Mouse (Mus musculus) embryonic facial prominence, embryonic 10.5 days (tissue): ENCODE measurements around the gene Dll4. TPM values are rescaled to one million over a fixed set of nuclear protein-coding genes. Genes with fewer than 3 reads are reported as not detected.
A peak's percentile ranks its signal among the peaks of the same experiment; 100 is the strongest.

Source experiments
- DNase-seq: peaks from one replicate; pipeline ENCODE4 v3.0.0-alpha.2; 2017; ENCODE audit warnings: low spot score
- H3K27ac ChIP-seq: fragments of 300-500 bp; sonication (generic); replicated peaks from 2 replicates; pipeline ENCODE4 v1.5.1; 2016; ENCODE audit warnings: mild to moderate bottlenecking
- H3K27me3 ChIP-seq: fragments of 300-500 bp; sonication (generic); replicated peaks from 2 replicates; pipeline ENCODE4 v1.6.1; 2016; ENCODE audit warnings: low read depth, mild to moderate bottlenecking; ENCODE audit not compliant: poor library complexity, severe bottlenecking
- H3K36me3 ChIP-seq: fragments of 300-500 bp; sonication (generic); replicated peaks from 2 replicates; pipeline ENCODE4 v1.6.1; 2016; ENCODE audit warnings: mild to moderate bottlenecking, moderate library complexity
- H3K4me1 ChIP-seq: fragments of 300-500 bp; sonication (generic); 2 replicates; pipeline ENCODE4 v1.6.1; 2016
- H3K4me3 ChIP-seq: fragments of 300-500 bp; sonication (generic); 2 replicates; pipeline ENCODE4 v1.5.1; 2016; ENCODE audit warnings: mild to moderate bottlenecking, moderate library complexity
- H3K9me3 ChIP-seq: fragments of 300-500 bp; sonication (generic); 2 replicates; pipeline ENCODE4 v1.6.1; 2016; ENCODE audit warnings: mild to moderate bottlenecking
- WGBS: fragments of 180-500 bp; shearing (Covaris S2); methylation state at CpG from one replicate; pipeline ENCODE4 v1.1.7; 2016; 5-methylcytosine and 5-hydroxymethylcytosine counted together
- polyA plus RNA-seq: library from polyadenylated mRNA; unstranded; fragments of >200 nt; fragmentation: Nextera tagmentation; extraction: Ambion mirVana; gene quantifications from 2 replicates; pipeline ENCODE4 v1.2.1, GENCODE M21; 2016

Dll4 gene
- polyA plus RNA-seq, 1 experiment from 2014 or later, result 4.4 TPM

- Histone ChIP-seq H3K36me3 (no peaks in the 10 kb centered on the region), H3K9me3 (no peaks in the 10 kb centered on the region), H3K27ac (no peak overlapping the region), H3K27me3 (peaks cover 96% of the 10 kb centered on the region), H3K4me3 (peak overlapping the region; percentile 61; the same call in 1 of the 2 replicates), H3K4me1 (peaks cover 39% of the 10 kb centered on the region)
- 40% methylated on average over 5 of the region's 5 CpGs for WGBS
- DNase-seq, result no peak
Observed at GRCm38 (mm10) chr2:119328546-119328945, 3.0 kb downstream of the Dll4 start.

- H3K4me3 ChIP-seq, result peak overlapping the region; percentile 61; the same call in 1 of the 2 replicates
- WGBS, result 63% methylated on average over 3 of the region's 3 CpGs
- no peaks in the 10 kb centered on the region for H3K9me3 ChIP-seq
- DNase-seq, result no peak
- H3K36me3 ChIP-seq, result no peaks in the 10 kb centered on the region
- peaks cover 94% of the 10 kb centered on the region for H3K27me3 ChIP-seq
- no peak overlapping the region for H3K27ac ChIP-seq
- H3K4me1 ChIP-seq, result peaks cover 32% of the 10 kb centered on the region
Observed at GRCm38 (mm10) chr2:119329123-119329817, 3.7 kb downstream of the Dll4 start.

- no peak for DNase-seq
Observed at GRCm38 (mm10) chr2:119330795-119331194, 5.2 kb downstream of the Dll4 start.

GRCm38 (mm10) chr2:119332177-119332661 is 6.6 kb downstream of the Dll4 start:
- H3K27me3 ChIP-seq, result peaks cover 93% of the 10 kb centered on the region
- 79% methylated on average over 24 of the region's 24 CpGs for WGBS
- no peaks in the 10 kb centered on the region for H3K9me3 ChIP-seq

More at GRCm38 (mm10) chr2:119330795-119331194, 5.2 kb downstream of the Dll4 start:
- no peak overlapping the region for H3K27ac ChIP-seq
- H3K4me3 ChIP-seq, result no peak overlapping the region
- H3K27me3 ChIP-seq, result peaks cover 93% of the 10 kb centered on the region
- no peaks in the 10 kb centered on the region for H3K9me3 ChIP-seq
- 92% methylated on average over 8 of the region's 8 CpGs for WGBS
- peaks cover 16% of the 10 kb centered on the region for H3K4me1 ChIP-seq
- no peaks in the 10 kb centered on the region for H3K36me3 ChIP-seq

GRCm38 (mm10) chr2:119334135-119334534 is 8.6 kb downstream of the Dll4 start:
- Histone ChIP-seq H3K27me3 (peaks cover 78% of the 10 kb centered on the region), H3K4me3 (no peak overlapping the region), H3K9me3 (no peaks in the 10 kb centered on the region), H3K27ac (no peak overlapping the region), H3K36me3 (no peaks in the 10 kb centered on the region), H3K4me1 (peaks cover 17% of the 10 kb centered on the region)
- 55% methylated on average over 1 of the region's 1 CpGs for WGBS
- no peak for DNase-seq

More at GRCm38 (mm10) chr2:119332177-119332661, 6.6 kb downstream of the Dll4 start:
- Histone ChIP-seq H3K36me3 (no peaks in the 10 kb centered on the region), H3K27ac (no peak overlapping the region), H3K4me1 (peaks cover 8% of the 10 kb centered on the region), H3K4me3 (peak overlapping the region; percentile 6; the same call in 1 of the 2 replicates)
- DNase-seq, result no peak

- H3K27me3 ChIP-seq, result peaks cover 68% of the 10 kb centered on the region
- H3K27ac ChIP-seq, result no peak overlapping the region
- no peaks in the 10 kb centered on the region for H3K36me3 ChIP-seq
- H3K4me1 ChIP-seq, result peaks cover 17% of the 10 kb centered on the region
- H3K4me3 ChIP-seq, result no peak overlapping the region
- H3K9me3 ChIP-seq, result no peaks in the 10 kb centered on the region
- no peak for DNase-seq
- WGBS, result 67% methylated on average over 7 of the region's 7 CpGs
Observed at GRCm38 (mm10) chr2:119334964-119335525, 9.5 kb downstream of the Dll4 start.

- WGBS, result 93% methylated on average over 1 of the region's 1 CpGs
- Histone ChIP-seq H3K9me3 (no peaks in the 10 kb centered on the region), H3K36me3 (no peaks in the 10 kb centered on the region), H3K4me1 (peaks cover 17% of the 10 kb centered on the region), H3K27ac (no peak overlapping the region), H3K4me3 (no peak overlapping the region), H3K27me3 (peaks cover 64% of the 10 kb centered on the region)
- no peak for DNase-seq
Observed at GRCm38 (mm10) chr2:119335535-119335934, 10.0 kb downstream of the Dll4 start.

GRCm38 (mm10) chr2:119336002-119336401 is 10.4 kb downstream of the Dll4 start:
- Histone ChIP-seq H3K27me3 (peaks cover 59% of the 10 kb centered on the region), H3K36me3 (no peaks in the 10 kb centered on the region), H3K27ac (no peak overlapping the region), H3K9me3 (no peaks in the 10 kb centered on the region), H3K4me3 (no peak overlapping the region), H3K4me1 (peaks cover 17% of the 10 kb centered on the region)
- 75% methylated on average over 2 of the region's 2 CpGs for WGBS
- DNase-seq, result no peak

- Histone ChIP-seq H3K9me3 (no peaks in the 10 kb centered on the region), H3K4me1 (peaks cover 17% of the 10 kb centered on the region), H3K4me3 (no peak overlapping the region), H3K27me3 (peaks cover 54% of the 10 kb centered on the region), H3K36me3 (no peaks in the 10 kb centered on the region), H3K27ac (no peak overlapping the region)
- DNase-seq, result no peak
- WGBS, result 69% methylated on average over 10 of the region's 10 CpGs
Observed at GRCm38 (mm10) chr2:119336470-119336869, 10.9 kb downstream of the Dll4 start.

GRCm38 (mm10) chr2:119337425-119338265 is 12.1 kb downstream of the Dll4 start:
- Histone ChIP-seq H3K36me3 (no peaks in the 10 kb centered on the region), H3K27me3 (peaks cover 42% of the 10 kb centered on the region), H3K4me1 (peaks cover 17% of the 10 kb centered on the region), H3K4me3 (peak overlapping the region; percentile 76), H3K27ac (peak overlapping the region; percentile 95), H3K9me3 (no peaks in the 10 kb centered on the region)
- 8% methylated on average over 60 of the region's 60 CpGs for WGBS
- DNase-seq, result peak; percentile 90

- Histone ChIP-seq H3K4me3 (no peak overlapping the region), H3K4me1 (no peaks in the 10 kb centered on the region), H3K9me3 (no peaks in the 10 kb centered on the region), H3K27ac (no peak overlapping the region), H3K27me3 (peaks cover 5% of the 10 kb centered on the region), H3K36me3 (no peaks in the 10 kb centered on the region)
- no peak for DNase-seq
- whole genome bisulfite sequencing, result 58% methylated on average over 6 of the region's 6 CpGs
Observed at GRCm38 (mm10) chr2:119344537-119345138, 19.1 kb downstream of the Dll4 start.
